Mouse (Mus musculus): ENCODE data around the gene Polr3e. TPM values are rescaled to one million over a fixed set of nuclear protein-coding genes. Genes with fewer than 3 reads are reported as not detected.
"Not testable (repeated sequence)": the region's sequence is repeated elsewhere in the genome, so short reads cannot be mapped to it uniquely, and the experiment has no call there.

The Polr3e gene
- polyA plus RNA-seq, 1 experiment from 2014 or later = 30.5 TPM

- Histone ChIP-seq H3K4me1 (replicated peaks; ENCODE audit: control insufficient read depth, insufficient read depth, low read length) (no peaks in the 10 kb centered on the region), H3K27me3 (replicated peaks; ENCODE audit: control insufficient read depth, insufficient read depth, low read length) (no peaks in the 10 kb centered on the region), H3K36me3 (ENCODE audit: control insufficient read depth, insufficient read depth, low read length) (peaks cover 41% of the 10 kb centered on the region), H3K9ac (ENCODE audit: low read length) (no peak overlapping the region), H3K4me3 (ENCODE audit: low read depth, low read length) (no peak overlapping the region), H3K4me2 (ENCODE audit: low read length) (no peak overlapping the region), H3K9me3 (ENCODE audit: control insufficient read depth, low read length) (no peaks in the 10 kb centered on the region), H3K27ac (ENCODE audit: low read depth) (no peak overlapping the region)
- DNase-seq (ENCODE audit: low spot score) (no peak), ATAC-seq (replicated peaks; ENCODE audit: low FRiP score, low TSS enrichment, low read depth) (no peak)
- 83% methylated on average over 9 of the region's 9 CpGs for WGBS
Observed at GRCm38 (mm10) chr7:120897711-120898335, 19.7 kb upstream of the Polr3e start.

- H3K27me3 ChIP-seq (replicated peaks; ENCODE audit: control insufficient read depth, insufficient read depth, low read length) = no peaks in the 10 kb centered on the region
- H3K9ac ChIP-seq (ENCODE audit: low read length) = no peak overlapping the region
- peaks cover 39% of the 10 kb centered on the region for H3K36me3 ChIP-seq (ENCODE audit: control insufficient read depth, insufficient read depth, low read length)
- 61% methylated on average over 4 of the region's 4 CpGs for WGBS
- no peak overlapping the region for H3K4me3 ChIP-seq (ENCODE audit: low read depth, low read length)
- no peaks in the 10 kb centered on the region for H3K9me3 ChIP-seq (ENCODE audit: control insufficient read depth, low read length)
- H3K4me2 ChIP-seq (ENCODE audit: low read length) = no peak overlapping the region
- no peak for ATAC-seq (replicated peaks; ENCODE audit: low FRiP score, low TSS enrichment, low read depth)
- no peaks in the 10 kb centered on the region for H3K4me1 ChIP-seq (replicated peaks; ENCODE audit: control insufficient read depth, insufficient read depth, low read length)
- no peak for DNase-seq (ENCODE audit: low spot score)
- H3K27ac ChIP-seq (ENCODE audit: low read depth) = no peak overlapping the region
Observed at GRCm38 (mm10) chr7:120900191-120900590, 17.4 kb upstream of the Polr3e start.

GRCm38 (mm10) chr7:120901701-120902100, 15.8 kb upstream of the Polr3e start:
- Histone ChIP-seq H3K9me3 (ENCODE audit: control insufficient read depth, low read length) (no peaks in the 10 kb centered on the region), H3K27ac (ENCODE audit: low read depth) (no peak overlapping the region), H3K4me2 (ENCODE audit: low read length) (no peak overlapping the region), H3K4me1 (replicated peaks; ENCODE audit: control insufficient read depth, insufficient read depth, low read length) (no peaks in the 10 kb centered on the region), H3K4me3 (ENCODE audit: low read depth, low read length) (no peak overlapping the region), H3K27me3 (replicated peaks; ENCODE audit: control insufficient read depth, insufficient read depth, low read length) (no peaks in the 10 kb centered on the region), H3K9ac (ENCODE audit: low read length) (no peak overlapping the region), H3K36me3 (ENCODE audit: control insufficient read depth, insufficient read depth, low read length) (peaks cover 31% of the 10 kb centered on the region)
- 54% methylated on average over 8 of the region's 8 CpGs for WGBS
- ATAC-seq (replicated peaks; ENCODE audit: low FRiP score, low TSS enrichment, low read depth) (no peak), DNase-seq (ENCODE audit: low spot score) (no peak)

GRCm38 (mm10) chr7:120902931-120903330, 14.6 kb upstream of the Polr3e start:
- H3K4me1 ChIP-seq (replicated peaks; ENCODE audit: control insufficient read depth, insufficient read depth, low read length) = no peaks in the 10 kb centered on the region
- H3K4me3 ChIP-seq (ENCODE audit: low read depth, low read length) = no peak overlapping the region
- DNase-seq (ENCODE audit: low spot score) (no peak), ATAC-seq (replicated peaks; ENCODE audit: low FRiP score, low TSS enrichment, low read depth) (no peak)
- H3K27me3 ChIP-seq (replicated peaks; ENCODE audit: control insufficient read depth, insufficient read depth, low read length) = no peaks in the 10 kb centered on the region
- no peak overlapping the region for H3K4me2 ChIP-seq (ENCODE audit: low read length)
- no peak overlapping the region for H3K27ac ChIP-seq (ENCODE audit: low read depth)
- no peak overlapping the region for H3K9ac ChIP-seq (ENCODE audit: low read length)
- 65% methylated on average over 3 of the region's 3 CpGs for WGBS
- H3K36me3 ChIP-seq (ENCODE audit: control insufficient read depth, insufficient read depth, low read length) = peaks cover 31% of the 10 kb centered on the region
- no peaks in the 10 kb centered on the region for H3K9me3 ChIP-seq (ENCODE audit: control insufficient read depth, low read length)

- H3K9ac ChIP-seq (ENCODE audit: low read length); H3K9me3 ChIP-seq (ENCODE audit: control insufficient read depth, low read length); H3K36me3 ChIP-seq (ENCODE audit: control insufficient read depth, insufficient read depth, low read length); H3K27me3 ChIP-seq (replicated peaks; ENCODE audit: control insufficient read depth, insufficient read depth, low read length); ATAC-seq (replicated peaks; ENCODE audit: low FRiP score, low TSS enrichment, low read depth); H3K4me1 ChIP-seq (replicated peaks; ENCODE audit: control insufficient read depth, insufficient read depth, low read length); H3K27ac ChIP-seq (ENCODE audit: low read depth); H3K4me3 ChIP-seq (ENCODE audit: low read depth, low read length); H3K4me2 ChIP-seq (ENCODE audit: low read length); DNase-seq (ENCODE audit: low spot score): not testable (repeated sequence)
- 66% methylated on average over 3 of the region's 3 CpGs for WGBS
Observed at GRCm38 (mm10) chr7:120910172-120910571, 7.4 kb upstream of the Polr3e start.

- not testable (repeated sequence) for H3K27me3 ChIP-seq (replicated peaks; ENCODE audit: control insufficient read depth, insufficient read depth, low read length); H3K4me1 ChIP-seq (replicated peaks; ENCODE audit: control insufficient read depth, insufficient read depth, low read length); ATAC-seq (replicated peaks; ENCODE audit: low FRiP score, low TSS enrichment, low read depth); DNase-seq (ENCODE audit: low spot score); H3K27ac ChIP-seq (ENCODE audit: low read depth); H3K4me3 ChIP-seq (ENCODE audit: low read depth, low read length); H3K9ac ChIP-seq (ENCODE audit: low read length); H3K4me2 ChIP-seq (ENCODE audit: low read length); H3K9me3 ChIP-seq (ENCODE audit: control insufficient read depth, low read length); H3K36me3 ChIP-seq (ENCODE audit: control insufficient read depth, insufficient read depth, low read length)
- 89% methylated on average over 6 of the region's 6 CpGs for WGBS
Observed at GRCm38 (mm10) chr7:120911268-120911667, 6.3 kb upstream of the Polr3e start.

GRCm38 (mm10) chr7:120913332-120913731, 4.2 kb upstream of the Polr3e start:
- Histone ChIP-seq H3K36me3 (ENCODE audit: control insufficient read depth, insufficient read depth, low read length) (no peaks in the 10 kb centered on the region), H3K4me1 (replicated peaks; ENCODE audit: control insufficient read depth, insufficient read depth, low read length) (no peaks in the 10 kb centered on the region), H3K9me3 (ENCODE audit: control insufficient read depth, low read length) (no peaks in the 10 kb centered on the region), H3K4me3 (ENCODE audit: low read depth, low read length) (no peak overlapping the region), H3K27ac (ENCODE audit: low read depth) (no peak overlapping the region), H3K9ac (ENCODE audit: low read length) (no peak overlapping the region), H3K27me3 (replicated peaks; ENCODE audit: control insufficient read depth, insufficient read depth, low read length) (no peaks in the 10 kb centered on the region), H3K4me2 (ENCODE audit: low read length) (no peak overlapping the region)
- WGBS = 61% methylated on average over 1 of the region's 1 CpGs
- DNase-seq (ENCODE audit: low spot score) (no peak), ATAC-seq (replicated peaks; ENCODE audit: low FRiP score, low TSS enrichment, low read depth) (no peak)

GRCm38 (mm10) chr7:120916262-120916875, 1.2 kb upstream of the Polr3e start:
- no peak overlapping the region for H3K4me3 ChIP-seq (ENCODE audit: low read depth, low read length)

GRCm38 (mm10) chr7:120917279-120917591, 309 bp upstream of the Polr3e start:
- DNase-seq (ENCODE audit: low spot score) = no peak
- 9% methylated on average over 12 of the region's 12 CpGs for WGBS
- no peak overlapping the region for H3K27ac ChIP-seq (ENCODE audit: low read depth)
- H3K27me3 ChIP-seq (replicated peaks; ENCODE audit: control insufficient read depth, insufficient read depth, low read length) = no peaks in the 10 kb centered on the region
- ATAC-seq (replicated peaks; ENCODE audit: low FRiP score, low TSS enrichment, low read depth) = peak; percentile 91
- peak overlapping the region; percentile 41 for H3K4me2 ChIP-seq (ENCODE audit: low read length)
- H3K4me3 ChIP-seq (ENCODE audit: low read depth, low read length) = peak overlapping the region; percentile 81
- no peak overlapping the region for H3K9ac ChIP-seq (ENCODE audit: low read length)
- H3K36me3 ChIP-seq (ENCODE audit: control insufficient read depth, insufficient read depth, low read length) = no peaks in the 10 kb centered on the region
- H3K9me3 ChIP-seq (ENCODE audit: control insufficient read depth, low read length) = no peaks in the 10 kb centered on the region
- H3K4me1 ChIP-seq (replicated peaks; ENCODE audit: control insufficient read depth, insufficient read depth, low read length) = no peaks in the 10 kb centered on the region

More at GRCm38 (mm10) chr7:120916262-120916875, 1.2 kb upstream of the Polr3e start:
- no peak for DNase-seq (ENCODE audit: low spot score)
- ATAC-seq (replicated peaks; ENCODE audit: low FRiP score, low TSS enrichment, low read depth) = no peak
- Histone ChIP-seq H3K27me3 (replicated peaks; ENCODE audit: control insufficient read depth, insufficient read depth, low read length) (no peaks in the 10 kb centered on the region), H3K36me3 (ENCODE audit: control insufficient read depth, insufficient read depth, low read length) (no peaks in the 10 kb centered on the region), H3K4me1 (replicated peaks; ENCODE audit: control insufficient read depth, insufficient read depth, low read length) (no peaks in the 10 kb centered on the region), H3K4me2 (ENCODE audit: low read length) (peak overlapping the region; percentile 41), H3K27ac (ENCODE audit: low read depth) (no peak overlapping the region), H3K9me3 (ENCODE audit: control insufficient read depth, low read length) (no peaks in the 10 kb centered on the region), H3K9ac (ENCODE audit: low read length) (no peak overlapping the region)
- WGBS = 34% methylated on average over 11 of the region's 11 CpGs
